Mouse (Mus musculus): ENCODE measurements around the gene Fstl4. TPM values are rescaled to one million over a fixed set of nuclear protein-coding genes. Genes with fewer than 3 reads are reported as not detected.

Fstl4 gene
- total and polyA plus RNA-seq, 3 experiments: not detected

DNA sequence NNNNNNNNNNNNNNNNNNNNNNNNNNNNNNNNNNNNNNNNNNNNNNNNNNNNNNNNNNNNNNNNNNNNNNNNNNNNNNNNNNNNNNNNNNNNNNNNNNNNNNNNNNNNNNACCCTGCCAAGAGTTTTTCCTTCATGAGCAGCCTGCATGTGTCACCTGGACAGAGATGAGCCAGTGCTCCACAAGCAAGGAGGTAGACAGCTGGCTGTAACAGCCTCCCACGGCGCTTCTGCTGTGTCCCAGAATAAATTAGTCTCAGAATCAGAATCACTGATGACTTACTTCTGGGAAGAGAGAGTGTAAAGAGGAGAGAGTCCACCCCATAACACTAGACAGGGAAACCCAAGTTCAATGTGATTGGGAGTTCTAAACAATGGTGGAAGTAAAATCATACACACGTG is 464.6 kb downstream of the Fstl4 start:
- Histone ChIP-seq H3K36me3 (ENCODE audit: control insufficient read depth in 1 of 2, insufficient read depth in 2 of 2, low read length in 2 of 2) (no peaks in the 10 kb centered on the region), H3K4me1 (ENCODE audit: control insufficient read depth in 1 of 2, insufficient read depth in 2 of 2, low read length in 2 of 2) (no peaks in the 10 kb centered on the region), H3K9ac (ENCODE audit: control insufficient read depth, low read depth, low read length, poor library complexity, severe bottlenecking) (no peak overlapping the region), H3K4me3 (ENCODE audit: control insufficient read depth in 1 of 2, insufficient read depth in 1 of 2, low read depth in 2 of 2, low read length in 2 of 2) (no peak overlapping the region), H3K27ac (ENCODE audit: control insufficient read depth, low read depth, low read length) (no peak overlapping the region), H3K79me2 (ENCODE audit: control insufficient read depth, insufficient read depth, low read length, poor library complexity) (no peaks in the 10 kb centered on the region), H3K9me3 (replicated peaks; ENCODE audit: insufficient read depth, low read length) (no peaks in the 10 kb centered on the region), H3K27me3 (ENCODE audit: control insufficient read depth in 1 of 2, insufficient read depth in 2 of 2, low read length in 2 of 2) (peaks cover 8 to 10% of the 10 kb centered on the region in 2 experiments)
- no peak for DNase-seq (ENCODE audit: low read depth, low spot score)
- TF ChIP-seq CTCF (IDR thresholded peaks at IDR 0.05 in 2 of 3, conservative IDR thresholded peaks at IDR 0.05 in 1 of 3; ENCODE audit: control insufficient read depth in 1 of 3, insufficient read depth in 1 of 3, low read depth in 2 of 3, low read length in 3 of 3, poor library complexity in 1 of 3, severe bottlenecking in 1 of 3) (no peak), NELFE (IDR thresholded peaks at IDR 0.05; ENCODE audit: low read depth, low read length) (no peak), CHD2 (IDR thresholded peaks at IDR 0.05; ENCODE audit: low read length) (no peak), TAL1 (IDR thresholded peaks at IDR 0.05; ENCODE audit: low read length) (no peak), GABPA (IDR thresholded peaks at IDR 0.05; ENCODE audit: low read depth, low read length) (no peak), MAZ (IDR thresholded peaks at IDR 0.05; ENCODE audit: low read depth, low read length) (no peak), SMC3 (IDR thresholded peaks at IDR 0.05; ENCODE audit: low read depth, low read length) (no peak)

DNA sequence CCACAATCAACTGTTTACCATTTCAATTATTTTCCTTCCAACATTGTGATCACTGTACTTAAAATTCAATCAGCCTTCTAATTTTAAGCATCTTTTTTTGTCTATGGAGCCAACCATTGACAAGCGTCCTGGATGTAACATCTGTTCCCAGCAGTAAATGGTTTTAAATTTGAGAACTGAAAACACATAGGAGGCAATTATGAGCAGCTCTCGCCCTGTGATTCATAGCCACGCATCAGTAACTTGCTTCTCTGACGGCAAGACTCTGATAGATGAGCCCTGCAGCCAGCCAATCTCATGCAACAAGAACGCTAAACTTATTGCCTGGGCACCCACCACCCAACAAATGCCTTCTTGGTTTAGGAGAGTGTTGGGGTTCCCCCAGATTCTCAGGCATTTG is 467.4 kb downstream of the Fstl4 start:
- TF ChIP-seq SIN3A (IDR thresholded peaks at IDR 0.05; ENCODE audit: low read length) (no peak), GABPA (IDR thresholded peaks at IDR 0.05; ENCODE audit: low read depth, low read length) (no peak), RAD21 (IDR thresholded peaks at IDR 0.05; ENCODE audit: low read depth, low read length) (no peak), POLR2AphosphoS5 (IDR thresholded peaks at IDR 0.05; ENCODE audit: borderline replicate concordance, low read depth, low read length) (no peak), ZKSCAN1 (IDR thresholded peaks at IDR 0.05; ENCODE audit: low read depth, low read length) (no peak), ELF1 (IDR thresholded peaks at IDR 0.05; ENCODE audit: low read depth, low read length) (no peak), NRF1 (IDR thresholded peaks at IDR 0.05; ENCODE audit: insufficient read depth, low read depth, low read length, poor library complexity, severe bottlenecking) (no peak), EP300 (IDR thresholded peaks at IDR 0.05; ENCODE audit: low read depth in 1 of 2, low read length in 2 of 2) (no peak), MAZ (IDR thresholded peaks at IDR 0.05; ENCODE audit: low read depth, low read length) (no peak), MYC (IDR thresholded peaks at IDR 0.05; ENCODE audit: low read depth, low read length) (no peak), TBP (IDR thresholded peaks at IDR 0.05; ENCODE audit: low read depth, low read length) (no peak), TAL1 (IDR thresholded peaks at IDR 0.05; ENCODE audit: low read length) (no peak), CHD2 (IDR thresholded peaks at IDR 0.05; ENCODE audit: low read length) (no peak), MAFK (IDR thresholded peaks at IDR 0.05; ENCODE audit: borderline replicate concordance, low read depth, low read length) (no peak)

More for the DNA sequence above, 467.4 kb downstream of the Fstl4 start:
- Histone ChIP-seq H3K79me2 (ENCODE audit: control insufficient read depth, insufficient read depth, low read length, poor library complexity) (no peaks in the 10 kb centered on the region), H3K27ac (ENCODE audit: control insufficient read depth, low read depth, low read length) (no peak overlapping the region), H3K4me3 (ENCODE audit: control insufficient read depth in 1 of 2, insufficient read depth in 1 of 2, low read depth in 2 of 2, low read length in 2 of 2) (no peak overlapping the region), H3K9ac (ENCODE audit: control insufficient read depth, low read depth, low read length, poor library complexity, severe bottlenecking) (no peak overlapping the region), H3K4me1 (ENCODE audit: control insufficient read depth in 1 of 2, insufficient read depth in 2 of 2, low read length in 2 of 2) (no peaks in the 10 kb centered on the region), H3K9me3 (replicated peaks; ENCODE audit: insufficient read depth, low read length) (no peaks in the 10 kb centered on the region), H3K36me3 (ENCODE audit: control insufficient read depth in 1 of 2, insufficient read depth in 2 of 2, low read length in 2 of 2) (no peaks in the 10 kb centered on the region), H3K27me3 (ENCODE audit: control insufficient read depth in 1 of 2, insufficient read depth in 2 of 2, low read length in 2 of 2) (peaks cover 5 to 15% of the 10 kb centered on the region in 2 experiments)
- no peak for DNase-seq (ENCODE audit: low read depth, low spot score)

Data from MEL (cell line).